Mouse (Mus musculus) gastrocnemius, postnatal 4 days (tissue): ENCODE data around the gene Btbd35f2. TPM values are rescaled to one million over a fixed set of nuclear protein-coding genes. Genes with fewer than 3 reads are reported as not detected.
"Not testable (repeated sequence)": the region's sequence is repeated elsewhere in the genome, so short reads cannot be mapped to it uniquely, and the experiment has no call there.

Experiments used
- DNase-seq, 2 experiments: peaks; one replicate each; pipeline ENCODE4 v3.0.0; 2021 to 2022; ENCODE audit warnings: low spot score in 2 of 2, mixed read lengths in 2 of 2
- long read RNA-seq, 2 experiments: library from polyadenylated mRNA; stranded (forward); transcript quantifications; one replicate each; pipeline ENCODE4 v2.0.0; 2021
- total RNA-seq, 2 experiments: library from RNA; stranded (reverse); gene quantifications; 2 replicates each; pipeline ENCODE4 v1.2.3; 2021

The Btbd35f2 gene
- not detected for total RNA-seq
- long read RNA-seq, experiment 1 = 0 reads
- long read RNA-seq, experiment 2 = 0 reads

- not testable (repeated sequence) for DNase-seq
Measured at GRCm38 (mm10) chrX:32278094-32278493, at the start of gene Btbd35f2. TSS of gene Btbd35f2 (plus strand) at chrX:32278394.

Other genes with a start within 250 kb of the Btbd35f2 start
- not detected for gene Btbd35f22, start 230.6 kb upstream of the Btbd35f2 start, total RNA-seq